Mouse (Mus musculus) kidney, adult 2 months (tissue): ENCODE results near the gene Slc44a4. TPM values are rescaled to one million over a fixed set of nuclear protein-coding genes. Genes with fewer than 3 reads are reported as not detected.

Source experiments
- DNase-seq: peaks from one replicate; pipeline ENCODE4 v3.0.0; 2021
- H3K27ac ChIP-seq: fragments of 200-500 bp; 2 replicates; pipeline ENCODE4 v1.5.1; 2012; ENCODE audit warnings: low read depth, low read length, control low read depth, inconsistent platforms; ENCODE audit not compliant: insufficient read depth
- H3K27me3 ChIP-seq: fragments of 200-500 bp; replicated peaks from 2 replicates; pipeline ENCODE4 v1.6.1; 2012; ENCODE audit warnings: mild to moderate bottlenecking, moderate library complexity, low read length, inconsistent platforms; ENCODE audit not compliant: control insufficient read depth, insufficient read depth
- H3K36me3 ChIP-seq: fragments of 200-500 bp; 2 replicates; pipeline ENCODE4 v1.6.1; 2012; ENCODE audit warnings: mild to moderate bottlenecking, moderate library complexity, low read length, inconsistent platforms; ENCODE audit not compliant: control insufficient read depth, insufficient read depth
- H3K4me1 ChIP-seq: fragments of 200-500 bp; 2 replicates; pipeline ENCODE4 v1.6.1; 2011; ENCODE audit warnings: low read length; ENCODE audit not compliant: control insufficient read depth, insufficient read depth
- H3K4me3 ChIP-seq: fragments of 200-500 bp; 2 replicates; pipeline ENCODE4 v1.5.1; 2011; ENCODE audit warnings: mild to moderate bottlenecking, low read depth, low read length, control low read depth; ENCODE audit not compliant: insufficient read depth
- CTCF ChIP-seq: fragments of 200-500 bp; conservative IDR thresholded peaks from 2 replicates; pipeline ENCODE4 v1.5.1; 2011; ENCODE audit warnings: low read depth, mild to moderate bottlenecking, control low read depth, low read length, moderate library complexity, mixed read lengths; ENCODE audit not compliant: insufficient read depth, insufficient read length
- POLR2A ChIP-seq: fragments of 200-500 bp; IDR thresholded peaks from one replicate; pipeline ENCODE4 v1.6.1; 2011; ENCODE audit warnings: low read depth, low read length, control low read depth
- WGBS: fragments of 180-500 bp; shearing (Covaris S2); methylation state at CpG from one replicate; pipeline ENCODE4 v1.1.7; 2018; 5-methylcytosine and 5-hydroxymethylcytosine counted together
- polyA plus RNA-seq: library from polyadenylated mRNA; depleted of rRNA; stranded (reverse); fragments of >200 nt; gene quantifications from 2 replicates; pipeline ENCODE4 v1.2.3, GENCODE M21; 2012; rRNA removed

Slc44a4 gene
- polyA plus RNA-seq, result 73.5 and 88.1 TPM in 2 replicates

- Histone ChIP-seq H3K27ac (peak within 1 kb of the TSS; percentile 82), H3K4me1 (peaks cover 4% of the 10 kb centered on the region; the same call in 1 of the 2 replicates), H3K4me3 (peak within 1 kb of the TSS; percentile 60), H3K36me3 (no peaks in the 10 kb centered on the region; the same call in 1 of the 2 replicates), H3K27me3 (no peaks in the 10 kb centered on the region)
- TF ChIP-seq CTCF (no peak), POLR2A (no peak)
- 35% methylated on average over 18 of the region's 18 CpGs for WGBS
- DNase-seq, result peak; percentile 70
Observed at GRCm38 (mm10) chr17:34913930-34914665, at the start of gene Slc44a4. TSS of gene Slc44a4 (plus strand) at chr17:34914466.

- no peak overlapping the region for H3K4me3 ChIP-seq
- no peak overlapping the region for H3K27ac ChIP-seq
- no peak for DNase-seq
- H3K27me3 ChIP-seq, result no peaks in the 10 kb centered on the region
- TF ChIP-seq CTCF (no peak), POLR2A (no peak)
- 47% methylated on average over 7 of the region's 7 CpGs for WGBS
- peaks cover 6% of the 10 kb centered on the region; the same call in 1 of the 2 replicates for H3K4me1 ChIP-seq
- no peaks in the 10 kb centered on the region for H3K36me3 ChIP-seq
Observed at GRCm38 (mm10) chr17:34865981-34866380, 48.3 kb upstream of the Slc44a4 start.

GRCm38 (mm10) chr17:34874321-34874720 lies 39.9 kb upstream of the Slc44a4 start:
- WGBS, result 88% methylated on average over 6 of the region's 6 CpGs

GRCm38 (mm10) chr17:34879336-34879879 lies 34.9 kb upstream of the Slc44a4 start, which contains the start of gene Zbtb12:
TSS of gene Zbtb12 (plus strand) at chr17:34879483.
- TF ChIP-seq CTCF (no peak), POLR2A (no peak)
- WGBS, result 55% methylated on average over 11 of the region's 11 CpGs
- Histone ChIP-seq H3K4me3 (no peak within 1 kb of the TSS), H3K4me1 (no peaks in the 10 kb centered on the region), H3K27me3 (no peaks in the 10 kb centered on the region), H3K36me3 (no peaks in the 10 kb centered on the region), H3K27ac (no peak within 1 kb of the TSS)
- DNase-seq, result no peak

More at GRCm38 (mm10) chr17:34874321-34874720, 39.9 kb upstream of the Slc44a4 start:
- Histone ChIP-seq H3K36me3 (no peaks in the 10 kb centered on the region), H3K27me3 (no peaks in the 10 kb centered on the region), H3K4me3 (no peak overlapping the region), H3K27ac (no peak overlapping the region), H3K4me1 (no peaks in the 10 kb centered on the region)
- TF ChIP-seq POLR2A (no peak), CTCF (no peak)
- no peak for DNase-seq

GRCm38 (mm10) chr17:34881166-34881565 lies 33.1 kb upstream of the Slc44a4 start:
- H3K27me3 ChIP-seq, result no peaks in the 10 kb centered on the region
- DNase-seq, result no peak
- H3K36me3 ChIP-seq, result no peaks in the 10 kb centered on the region
- no peaks in the 10 kb centered on the region for H3K4me1 ChIP-seq
- H3K27ac ChIP-seq, result no peak overlapping the region
- no peak for TF ChIP-seq CTCF
- TF ChIP-seq POLR2A, result no peak
- H3K4me3 ChIP-seq, result peak overlapping the region; percentile 36; the same call in 1 of the 2 replicates

GRCm38 (mm10) chr17:34881683-34882310 lies 32.5 kb upstream of the Slc44a4 start, which contains the start of gene Gm20547:
TSS of gene Gm20547 (minus strand) at chr17:34882042.
- WGBS, result 24% methylated on average over 15 of the region's 15 CpGs
- H3K27ac ChIP-seq, result no peak within 1 kb of the TSS
- TF ChIP-seq POLR2A (no peak), CTCF (no peak)
- peak; percentile 61 for DNase-seq
- peak within 1 kb of the TSS; percentile 36; the same call in 1 of the 2 replicates for H3K4me3 ChIP-seq
- H3K36me3 ChIP-seq, result no peaks in the 10 kb centered on the region
- H3K4me1 ChIP-seq, result no peaks in the 10 kb centered on the region
- no peaks in the 10 kb centered on the region for H3K27me3 ChIP-seq

GRCm38 (mm10) chr17:34883332-34883731 lies 30.9 kb upstream of the Slc44a4 start:
- Histone ChIP-seq H3K27me3 (no peaks in the 10 kb centered on the region), H3K36me3 (no peaks in the 10 kb centered on the region), H3K27ac (no peak overlapping the region), H3K4me3 (no peak overlapping the region), H3K4me1 (no peaks in the 10 kb centered on the region)
- WGBS, result 61% methylated on average over 3 of the region's 3 CpGs
- no peak for DNase-seq
- TF ChIP-seq CTCF (peak; percentile 41), POLR2A (no peak)
